Mouse (Mus musculus) hindbrain, embryonic 13.5 days (tissue): ENCODE data around the gene Fgf12. TPM values are rescaled to one million over a fixed set of nuclear protein-coding genes. Genes with fewer than 3 reads are reported as not detected.

ENCODE experiments used
- ATAC-seq: fragments of 200-750 bp; cut with Nextera tagmentation; 2 replicates; pipeline ENCODE4 v1.8.0; 2017; ENCODE audit warnings: moderate TSS enrichment; ENCODE audit not compliant: low FRiP score
- H3K27ac ChIP-seq: fragments of 300-500 bp; sonication (generic); 2 replicates; pipeline ENCODE4 v1.5.1; 2015; ENCODE audit warnings: inconsistent platforms, mild to moderate bottlenecking, moderate library complexity
- H3K27me3 ChIP-seq: fragments of 300-500 bp; sonication (generic); 2 replicates; pipeline ENCODE4 v1.6.1; 2015; ENCODE audit warnings: mild to moderate bottlenecking, inconsistent platforms
- H3K36me3 ChIP-seq: fragments of 300-500 bp; sonication (generic); 2 replicates; pipeline ENCODE4 v1.6.1; 2015; ENCODE audit warnings: mild to moderate bottlenecking, inconsistent platforms
- H3K4me1 ChIP-seq: fragments of 300-500 bp; sonication (generic); replicated peaks from 2 replicates; pipeline ENCODE4 v1.6.1; 2015; ENCODE audit warnings: inconsistent platforms
- H3K4me2 ChIP-seq: fragments of 300-500 bp; sonication (generic); 2 replicates; pipeline ENCODE4 v1.6.1; 2015; ENCODE audit warnings: inconsistent platforms, mild to moderate bottlenecking, moderate library complexity
- H3K4me3 ChIP-seq: fragments of 300-500 bp; sonication (generic); 2 replicates; pipeline ENCODE4 v1.5.1; 2015; ENCODE audit warnings: mild to moderate bottlenecking, inconsistent platforms
- H3K9ac ChIP-seq: fragments of 300-500 bp; sonication (generic); 2 replicates; pipeline ENCODE4 v1.6.1; 2015; ENCODE audit warnings: mild to moderate bottlenecking, inconsistent platforms
- H3K9me3 ChIP-seq: fragments of 300-500 bp; sonication (generic); 2 replicates; pipeline ENCODE4 v1.6.1; 2016; ENCODE audit warnings: inconsistent platforms
- WGBS: fragments of 180-500 bp; shearing (Covaris S2); methylation state at CpG from one replicate; pipeline ENCODE4 v1.1.7; 2015; 5-methylcytosine and 5-hydroxymethylcytosine counted together
- polyA plus RNA-seq: library from polyadenylated mRNA; unstranded; fragments of >200 nt; fragmentation: Nextera tagmentation; extraction: Ambion mirVana; gene quantifications from 2 replicates; pipeline ENCODE4 v1.2.1, GENCODE M21; 2015

The Fgf12 gene
- polyA plus RNA-seq = 26.3 and 26.9 TPM in 2 replicates

- Histone ChIP-seq H3K9ac (peak within 1 kb of the TSS; percentile 77), H3K36me3 (no peaks in the 10 kb centered on the region), H3K27ac (peak within 1 kb of the TSS; percentile 83), H3K27me3 (no peaks in the 10 kb centered on the region), H3K4me2 (peak within 1 kb of the TSS; percentile 86), H3K4me3 (peak within 1 kb of the TSS; percentile 55), H3K4me1 (peaks cover 11% of the 10 kb centered on the region), H3K9me3 (no peaks in the 10 kb centered on the region)
- WGBS = under 1% methylated on average over 16 of the region's 16 CpGs
- ATAC-seq = peak; percentile 69
Observed at GRCm38 (mm10) chr16:28752638-28753118, at the start of gene Fgf12. TSS of gene Fgf12 (minus strand) at chr16:28753068.

DNA sequence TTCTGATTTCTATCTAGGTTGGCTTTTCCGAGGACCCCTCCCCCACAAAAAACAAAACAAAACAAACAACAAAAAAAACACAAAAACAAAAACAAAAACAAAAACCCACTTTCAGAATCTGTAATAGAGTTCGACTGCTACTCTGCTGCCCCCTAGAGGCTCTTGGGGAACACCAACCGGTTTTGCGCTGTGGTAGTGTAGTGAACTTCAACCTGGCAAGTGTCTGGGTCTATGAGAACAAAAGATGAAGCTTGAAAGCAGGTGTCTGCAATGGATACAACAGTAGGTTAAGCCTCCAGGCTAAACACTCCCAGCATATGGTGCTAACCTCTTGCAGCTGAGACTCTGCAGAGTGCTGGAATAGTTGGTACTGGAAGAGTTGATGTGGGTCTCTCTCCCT is 40.2 kb upstream of the Fgf12 start:
- Histone ChIP-seq H3K36me3 (no peaks in the 10 kb centered on the region), H3K4me2 (no peak overlapping the region), H3K27ac (no peak overlapping the region), H3K9ac (no peak overlapping the region), H3K4me3 (no peak overlapping the region), H3K9me3 (no peaks in the 10 kb centered on the region), H3K27me3 (no peaks in the 10 kb centered on the region), H3K4me1 (no peaks in the 10 kb centered on the region)
- ATAC-seq = no peak
- 3% methylated on average over 4 of the region's 4 CpGs for WGBS

- Histone ChIP-seq H3K36me3 (no peaks in the 10 kb centered on the region), H3K9ac (no peak overlapping the region), H3K27ac (no peak overlapping the region), H3K27me3 (no peaks in the 10 kb centered on the region), H3K4me3 (no peak overlapping the region), H3K4me2 (no peak overlapping the region), H3K4me1 (no peaks in the 10 kb centered on the region), H3K9me3 (no peaks in the 10 kb centered on the region)
- no peak for ATAC-seq
- 94% methylated on average over 2 of the region's 2 CpGs for WGBS
Observed at GRCm38 (mm10) chr16:28770276-28770675, 17.4 kb upstream of the Fgf12 start.

DNA sequence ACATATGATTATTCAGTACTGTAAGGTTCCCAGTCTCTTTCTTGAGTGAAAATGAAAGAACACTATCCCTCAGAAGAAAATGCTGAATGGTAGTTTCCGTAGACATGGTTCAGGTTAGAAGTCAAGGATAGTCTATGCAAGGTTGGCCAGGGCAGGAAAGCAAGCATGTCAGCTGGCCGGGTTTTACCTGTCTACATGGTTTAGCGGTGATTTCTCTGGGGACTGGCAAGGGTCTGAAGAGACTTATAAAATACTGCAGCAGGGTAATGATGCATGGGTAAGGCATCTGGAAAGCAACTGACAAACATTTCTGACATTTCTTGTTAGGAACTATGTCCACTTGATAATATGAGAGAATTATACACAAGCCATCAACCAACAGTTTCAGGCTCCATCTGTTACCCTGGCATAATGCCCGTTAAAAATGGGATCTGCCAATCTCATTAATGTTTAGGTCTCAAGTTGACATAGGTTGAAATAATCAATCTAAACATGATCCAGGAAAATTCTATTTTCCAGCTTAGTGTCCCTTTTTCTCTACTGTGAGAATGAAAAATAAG is 8.6 kb upstream of the Fgf12 start:
- Histone ChIP-seq H3K4me1 (peaks cover 10% of the 10 kb centered on the region; the same call in 1 of the 2 replicates), H3K9me3 (no peaks in the 10 kb centered on the region), H3K27me3 (no peaks in the 10 kb centered on the region), H3K9ac (no peak overlapping the region), H3K4me2 (no peak overlapping the region), H3K4me3 (no peak overlapping the region), H3K27ac (peak overlapping the region; percentile 35), H3K36me3 (no peaks in the 10 kb centered on the region)
- 71% methylated on average over 4 of the region's 4 CpGs for WGBS
- peak; percentile 54; the same call in 1 of the 2 replicates for ATAC-seq

GRCm38 (mm10) chr16:28753124-28753917 is 453 bp upstream of the Fgf12 start:
- Histone ChIP-seq H3K27me3 (no peaks in the 10 kb centered on the region), H3K27ac (peak overlapping the region; percentile 83), H3K4me1 (peaks cover 11% of the 10 kb centered on the region), H3K4me2 (peak overlapping the region; percentile 86), H3K9me3 (no peaks in the 10 kb centered on the region), H3K9ac (peak overlapping the region; percentile 77), H3K36me3 (no peaks in the 10 kb centered on the region), H3K4me3 (peak overlapping the region; percentile 55)
- under 1% methylated on average over 33 of the region's 33 CpGs for whole genome bisulfite sequencing
- peak; percentile 98 for ATAC-seq

GRCm38 (mm10) chr16:28734461-28734860 is 18.4 kb downstream of the Fgf12 start:
- H3K4me3 ChIP-seq = no peak overlapping the region
- H3K9me3 ChIP-seq = no peaks in the 10 kb centered on the region
- 68% methylated on average over 3 of the region's 3 CpGs for WGBS
- no peak overlapping the region for H3K4me2 ChIP-seq
- no peak overlapping the region for H3K9ac ChIP-seq
- H3K4me1 ChIP-seq = no peaks in the 10 kb centered on the region
- H3K27me3 ChIP-seq = no peaks in the 10 kb centered on the region
- ATAC-seq = no peak
- no peak overlapping the region for H3K27ac ChIP-seq
- H3K36me3 ChIP-seq = no peaks in the 10 kb centered on the region

GRCm38 (mm10) chr16:28726792-28727191 is 26.1 kb downstream of the Fgf12 start:
- H3K9ac ChIP-seq = no peak overlapping the region
- no peaks in the 10 kb centered on the region for H3K27me3 ChIP-seq
- H3K27ac ChIP-seq = no peak overlapping the region
- no peaks in the 10 kb centered on the region for H3K36me3 ChIP-seq
- H3K4me3 ChIP-seq = no peak overlapping the region
- H3K9me3 ChIP-seq = no peaks in the 10 kb centered on the region
- no peak for ATAC-seq
- no peaks in the 10 kb centered on the region for H3K4me1 ChIP-seq
- WGBS = 91% methylated on average over 6 of the region's 6 CpGs
- H3K4me2 ChIP-seq = no peak overlapping the region

DNA sequence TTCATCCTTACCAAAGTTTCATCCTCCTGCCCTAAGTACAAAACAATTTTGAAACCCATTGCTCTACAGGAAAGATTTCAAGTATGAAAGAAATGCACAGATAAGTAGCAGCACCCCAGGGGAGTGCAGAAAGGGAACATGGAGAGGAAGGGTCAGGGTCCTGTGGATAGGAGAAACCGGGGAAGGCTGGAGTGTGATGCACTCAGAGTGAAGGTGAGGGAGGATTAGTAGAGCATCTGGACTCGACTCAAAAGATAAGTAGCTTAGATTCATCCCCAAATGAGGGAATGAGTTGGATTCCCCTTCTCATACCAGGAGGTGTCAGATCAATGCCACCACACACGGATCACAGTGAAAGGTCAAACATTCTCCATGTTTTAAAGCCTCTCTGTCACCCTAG is 46.2 kb downstream of the Fgf12 start:
- no peak overlapping the region for H3K9ac ChIP-seq
- H3K36me3 ChIP-seq = no peaks in the 10 kb centered on the region
- H3K27me3 ChIP-seq = no peaks in the 10 kb centered on the region
- ATAC-seq = no peak
- 72% methylated on average over 3 of the region's 3 CpGs for WGBS
- no peak overlapping the region for H3K4me3 ChIP-seq
- H3K27ac ChIP-seq = no peak overlapping the region
- no peaks in the 10 kb centered on the region for H3K9me3 ChIP-seq
- H3K4me1 ChIP-seq = no peaks in the 10 kb centered on the region
- no peak overlapping the region for H3K4me2 ChIP-seq

GRCm38 (mm10) chr16:28700346-28700745 is 52.5 kb downstream of the Fgf12 start:
- H3K4me1 ChIP-seq = no peaks in the 10 kb centered on the region
- H3K9me3 ChIP-seq = no peaks in the 10 kb centered on the region
- H3K4me3 ChIP-seq = no peak overlapping the region
- H3K4me2 ChIP-seq = no peak overlapping the region
- H3K36me3 ChIP-seq = no peaks in the 10 kb centered on the region
- no peak overlapping the region for H3K27ac ChIP-seq
- H3K27me3 ChIP-seq = no peaks in the 10 kb centered on the region
- H3K9ac ChIP-seq = no peak overlapping the region
- WGBS = 51% methylated on average over 4 of the region's 4 CpGs
- no peak for ATAC-seq

GRCm38 (mm10) chr16:28696851-28697250 is 56.0 kb downstream of the Fgf12 start:
- ATAC-seq = no peak
- Histone ChIP-seq H3K9me3 (no peaks in the 10 kb centered on the region), H3K27ac (no peak overlapping the region), H3K4me3 (no peak overlapping the region), H3K4me1 (peaks cover 6% of the 10 kb centered on the region; the same call in 1 of the 2 replicates), H3K4me2 (no peak overlapping the region), H3K27me3 (no peaks in the 10 kb centered on the region), H3K9ac (no peak overlapping the region), H3K36me3 (no peaks in the 10 kb centered on the region)
- 90% methylated on average over 3 of the region's 3 CpGs for WGBS

GRCm38 (mm10) chr16:28694113-28694899 is 58.6 kb downstream of the Fgf12 start:
- no peak overlapping the region for H3K9ac ChIP-seq
- H3K4me1 ChIP-seq = peaks cover 6% of the 10 kb centered on the region; the same call in 1 of the 2 replicates
- H3K36me3 ChIP-seq = no peaks in the 10 kb centered on the region
- WGBS = 63% methylated on average over 15 of the region's 15 CpGs
- H3K4me3 ChIP-seq = no peak overlapping the region
- H3K4me2 ChIP-seq = no peak overlapping the region
- H3K27me3 ChIP-seq = no peaks in the 10 kb centered on the region
- peak overlapping the region; percentile 65 for H3K27ac ChIP-seq
- no peaks in the 10 kb centered on the region for H3K9me3 ChIP-seq
- no peak for ATAC-seq

GRCm38 (mm10) chr16:28688861-28689385 is 63.9 kb downstream of the Fgf12 start:
- no peak overlapping the region for H3K4me3 ChIP-seq
- no peaks in the 10 kb centered on the region for H3K27me3 ChIP-seq
- 84% methylated on average over 9 of the region's 9 CpGs for WGBS
- no peak overlapping the region for H3K9ac ChIP-seq
- H3K4me2 ChIP-seq = no peak overlapping the region
- ATAC-seq = no peak
- no peaks in the 10 kb centered on the region for H3K9me3 ChIP-seq
- H3K4me1 ChIP-seq = no peaks in the 10 kb centered on the region
- H3K27ac ChIP-seq = no peak overlapping the region
- no peaks in the 10 kb centered on the region for H3K36me3 ChIP-seq
